Mouse (Mus musculus): Measurements from ENCODE around the gene Irgq. TPM values are rescaled to one million over a fixed set of nuclear protein-coding genes. Genes with fewer than 3 reads are reported as not detected.
"Not testable (repeated sequence)": the region's sequence is repeated elsewhere in the genome, so short reads cannot be mapped to it uniquely, and the experiment has no call there.

The Irgq gene
- polyA plus RNA-seq (2011; ENCODE audit: insufficient read depth, insufficient read length, low read depth, missing spikeins): 7.2 and 8.2 TPM in 2 replicates

DNA sequence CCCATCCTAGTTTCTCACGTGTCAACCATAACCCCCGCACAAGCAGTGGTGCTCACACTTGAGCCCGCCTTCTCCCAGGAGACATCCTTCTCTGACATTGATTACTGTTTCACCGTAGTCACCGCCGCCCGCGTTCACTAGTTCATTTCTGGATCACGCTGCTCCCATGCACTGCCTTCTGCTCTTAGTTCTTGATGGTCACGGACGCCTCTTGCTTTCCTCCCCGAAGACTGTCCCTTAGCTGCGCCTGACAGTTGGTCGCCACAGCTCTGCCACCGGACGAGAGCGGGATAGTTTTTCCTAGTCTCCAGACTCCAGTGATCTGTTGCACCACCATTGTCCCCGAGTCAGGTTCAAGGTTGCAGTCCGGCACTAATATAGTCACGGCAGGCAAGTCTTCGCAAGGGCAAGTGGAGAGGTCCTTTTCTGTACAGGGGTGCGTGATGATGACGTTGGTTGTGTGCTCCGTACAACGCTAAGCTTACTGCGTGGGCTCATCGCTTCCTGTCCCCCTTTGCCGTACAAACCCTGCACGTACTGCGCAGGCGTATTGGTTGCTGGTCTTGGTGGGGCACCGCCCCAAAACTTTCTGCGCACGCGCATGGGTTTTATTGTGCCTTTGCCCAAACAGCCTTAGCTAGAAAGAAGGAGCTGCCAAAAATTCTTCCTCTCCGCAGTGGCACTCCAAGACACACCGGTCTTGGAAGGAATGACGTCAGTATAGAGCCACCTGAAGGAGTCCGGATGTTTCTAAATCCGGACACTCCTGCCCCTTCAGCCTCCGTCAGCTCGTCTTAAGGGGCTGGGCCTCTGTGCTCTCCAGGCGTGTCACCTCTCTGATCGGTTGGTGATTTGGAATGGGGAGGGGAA, at the start of gene Irgq:
Gene Irgq, plus strand, starts transcription at position 628 of the 870 bp plus-strand sequence.
- H3K4me3 ChIP-seq (ENCODE audit: low read depth, low read length): peak within 1 kb of the TSS; percentile 75
- H3K9me3 ChIP-seq (replicated peaks; ENCODE audit: control insufficient read depth, insufficient read depth, low read length, poor library complexity, severe bottlenecking): no peaks in the 10 kb centered on the region
- peak within 1 kb of the TSS; percentile 72 for H3K9ac ChIP-seq (ENCODE audit: low read depth, poor library complexity, severe bottlenecking)
- H3K36me3 ChIP-seq (ENCODE audit: control insufficient read depth, insufficient read depth, low read length, poor library complexity, severe bottlenecking): no peaks in the 10 kb centered on the region
- no peaks in the 10 kb centered on the region for H3K27me3 ChIP-seq (ENCODE audit: control insufficient read depth, insufficient read depth, low read length, poor library complexity, severe bottlenecking)
- TF ChIP-seq POLR2A (IDR thresholded peaks at IDR 0.05; ENCODE audit: insufficient read depth, low read length) (no peak), EP300 (IDR thresholded peaks at IDR 0.05; ENCODE audit: insufficient read depth, low read depth, low read length) (0 out of 2 replicates have a peak, but pooled peaks have one; percentile 26)
- H3K4me1 ChIP-seq (ENCODE audit: control insufficient read depth, insufficient read depth, low read length): no peaks in the 10 kb centered on the region
- H3K27ac ChIP-seq (ENCODE audit: insufficient read depth, low read length): no peak within 1 kb of the TSS

DNA sequence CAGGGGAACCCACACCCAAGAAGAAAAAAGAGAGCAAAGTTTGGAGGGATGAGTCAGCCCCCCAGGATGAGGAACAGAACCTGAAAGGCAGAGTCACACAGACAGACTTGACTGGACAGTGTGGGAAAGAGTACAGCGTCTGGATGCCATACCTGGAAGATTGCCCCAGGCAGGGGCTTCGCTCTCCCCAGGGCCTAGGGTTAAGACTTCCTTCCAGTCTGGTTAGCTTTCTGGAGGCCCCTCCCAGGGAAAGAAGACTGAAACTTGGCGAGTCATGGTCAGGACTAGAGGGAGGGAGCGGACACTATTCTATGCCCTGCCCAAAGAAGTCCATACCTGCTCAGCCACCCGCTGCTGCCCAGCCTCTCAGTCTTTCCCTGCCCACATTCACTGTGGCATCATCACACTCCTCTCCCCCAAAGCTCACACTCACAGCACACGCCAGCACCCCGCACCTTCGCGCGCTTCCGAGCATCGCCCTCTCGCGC, 49.5 kb upstream of the Irgq start:
- no peak overlapping the region for H3K27ac ChIP-seq (ENCODE audit: insufficient read depth, low read length)
- no peaks in the 10 kb centered on the region for H3K4me1 ChIP-seq (ENCODE audit: control insufficient read depth, insufficient read depth, low read length)
- no peak overlapping the region for H3K9ac ChIP-seq (ENCODE audit: low read depth, poor library complexity, severe bottlenecking)
- peak overlapping the region; percentile 68 for H3K4me3 ChIP-seq (ENCODE audit: low read depth, low read length)
- peaks cover 8% of the 10 kb centered on the region for H3K27me3 ChIP-seq (ENCODE audit: control insufficient read depth, insufficient read depth, low read length, poor library complexity, severe bottlenecking)
- no peaks in the 10 kb centered on the region for H3K36me3 ChIP-seq (ENCODE audit: control insufficient read depth, insufficient read depth, low read length, poor library complexity, severe bottlenecking)
- TF ChIP-seq EP300 (IDR thresholded peaks at IDR 0.05; ENCODE audit: insufficient read depth, low read depth, low read length) (no peak), CTCF (IDR thresholded peaks at IDR 0.05; ENCODE audit: low read depth, low read length) (no peak), POLR2A (IDR thresholded peaks at IDR 0.05; ENCODE audit: insufficient read depth, low read length) (no peak)
- no peaks in the 10 kb centered on the region for H3K9me3 ChIP-seq (replicated peaks; ENCODE audit: control insufficient read depth, insufficient read depth, low read length, poor library complexity, severe bottlenecking)

DNA sequence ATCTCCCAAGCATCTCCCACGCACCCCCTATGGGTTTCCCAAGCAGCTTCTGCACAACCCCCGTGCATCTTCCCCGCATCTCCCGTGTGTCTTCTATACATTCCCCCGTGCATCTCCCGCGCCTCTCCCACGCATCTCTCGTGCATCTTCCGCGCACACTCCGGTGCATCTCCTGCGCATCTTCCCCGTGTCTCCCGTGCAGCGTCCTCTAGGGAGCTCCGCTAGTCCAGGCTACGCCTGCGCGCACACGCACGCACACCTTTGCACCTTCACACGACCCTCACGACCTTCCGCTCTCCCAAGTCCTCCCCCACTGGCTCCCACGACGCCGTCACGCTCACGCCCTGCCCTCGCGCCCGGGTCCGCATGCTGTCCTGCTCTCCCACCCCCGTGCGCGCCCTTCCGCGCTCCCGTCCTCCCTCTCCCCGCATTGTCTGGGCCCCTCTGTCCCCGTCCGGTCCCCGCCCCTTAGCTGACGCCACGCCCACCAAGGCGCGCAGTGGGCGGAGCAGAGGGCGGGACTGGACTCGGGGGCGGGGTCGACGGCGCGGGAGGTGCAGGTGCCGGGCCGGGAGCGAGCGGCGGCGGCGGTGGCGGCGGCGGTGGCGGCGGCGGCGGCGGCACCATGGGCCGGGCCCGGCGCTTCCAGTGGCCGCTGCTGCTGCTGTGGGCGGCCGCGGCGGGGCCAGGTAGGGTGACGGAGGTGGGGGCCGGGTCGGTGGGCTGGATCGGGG, 48.8 kb upstream of the Irgq start, which contains the start of gene Cadm4:
Gene Cadm4, plus strand, starts transcription at position 550 of the 734 bp plus-strand sequence.
- Histone ChIP-seq H3K9me3 (replicated peaks; ENCODE audit: control insufficient read depth, insufficient read depth, low read length, poor library complexity, severe bottlenecking) (no peaks in the 10 kb centered on the region), H3K27me3 (ENCODE audit: control insufficient read depth, insufficient read depth, low read length, poor library complexity, severe bottlenecking) (peaks cover 8% of the 10 kb centered on the region), H3K4me3 (ENCODE audit: low read depth, low read length) (peak within 1 kb of the TSS; percentile 68), H3K4me1 (ENCODE audit: control insufficient read depth, insufficient read depth, low read length) (no peaks in the 10 kb centered on the region), H3K27ac (ENCODE audit: insufficient read depth, low read length) (no peak within 1 kb of the TSS), H3K9ac (ENCODE audit: low read depth, poor library complexity, severe bottlenecking) (peak within 1 kb of the TSS; percentile 51), H3K36me3 (ENCODE audit: control insufficient read depth, insufficient read depth, low read length, poor library complexity, severe bottlenecking) (no peaks in the 10 kb centered on the region)
- TF ChIP-seq POLR2A (IDR thresholded peaks at IDR 0.05; ENCODE audit: insufficient read depth, low read length) (peak; percentile 38), CTCF (IDR thresholded peaks at IDR 0.05; ENCODE audit: low read depth, low read length) (no peak), EP300 (IDR thresholded peaks at IDR 0.05; ENCODE audit: insufficient read depth, low read depth, low read length) (no peak)

DNA sequence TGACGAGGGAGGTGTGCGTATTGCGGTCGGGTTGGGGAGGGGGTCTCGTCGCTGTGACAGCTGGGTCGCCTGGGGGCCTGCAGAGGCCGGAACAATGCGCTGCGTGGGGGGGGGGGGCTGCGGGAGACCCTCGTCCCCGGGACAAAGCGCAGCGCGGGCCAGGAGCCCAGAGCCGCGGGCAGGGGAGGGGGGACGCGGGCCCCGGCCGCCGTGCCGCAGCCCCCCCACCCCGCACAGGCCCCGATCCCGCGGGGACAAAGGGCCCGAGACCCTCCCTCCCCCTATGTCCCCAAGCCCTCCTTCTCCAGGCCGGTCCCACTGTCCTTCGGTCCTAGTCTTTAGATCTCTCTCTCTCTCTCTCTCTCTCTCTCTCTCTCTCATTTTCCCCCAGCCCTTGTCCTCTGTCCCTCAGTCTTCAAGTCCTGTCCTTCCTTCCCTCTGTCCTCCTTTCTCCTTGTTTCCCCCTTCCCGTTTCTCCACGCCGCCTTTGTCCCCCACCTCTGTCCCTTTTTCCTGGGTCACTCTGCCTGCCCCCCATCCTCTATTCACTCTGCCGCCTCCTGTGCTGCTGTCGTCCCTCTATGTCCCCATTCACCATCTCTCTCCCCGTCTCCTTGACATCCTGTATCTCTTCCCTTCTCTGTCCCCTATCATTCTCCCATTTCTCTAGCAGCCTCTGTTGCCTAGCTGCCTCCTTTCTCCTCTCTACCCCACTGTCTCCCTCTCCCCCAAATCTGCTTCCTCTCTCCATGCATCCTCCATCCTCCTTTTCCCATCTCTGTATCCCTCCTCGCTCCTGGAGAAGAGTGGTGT, 48.1 kb upstream of the Irgq start:
- Histone ChIP-seq H3K4me1 (ENCODE audit: control insufficient read depth, insufficient read depth, low read length) (no peaks in the 10 kb centered on the region), H3K36me3 (ENCODE audit: control insufficient read depth, insufficient read depth, low read length, poor library complexity, severe bottlenecking) (no peaks in the 10 kb centered on the region), H3K9me3 (replicated peaks; ENCODE audit: control insufficient read depth, insufficient read depth, low read length, poor library complexity, severe bottlenecking) (no peaks in the 10 kb centered on the region), H3K4me3 (ENCODE audit: low read depth, low read length) (peak overlapping the region; percentile 56), H3K27me3 (ENCODE audit: control insufficient read depth, insufficient read depth, low read length, poor library complexity, severe bottlenecking) (peaks cover 8% of the 10 kb centered on the region), H3K27ac (ENCODE audit: insufficient read depth, low read length) (no peak overlapping the region), H3K9ac (ENCODE audit: low read depth, poor library complexity, severe bottlenecking) (peak overlapping the region; percentile 51)
- TF ChIP-seq EP300 (IDR thresholded peaks at IDR 0.05; ENCODE audit: insufficient read depth, low read depth, low read length) (no peak), POLR2A (IDR thresholded peaks at IDR 0.05; ENCODE audit: insufficient read depth, low read length) (no peak), CTCF (IDR thresholded peaks at IDR 0.05; ENCODE audit: low read depth, low read length) (no peak)

DNA sequence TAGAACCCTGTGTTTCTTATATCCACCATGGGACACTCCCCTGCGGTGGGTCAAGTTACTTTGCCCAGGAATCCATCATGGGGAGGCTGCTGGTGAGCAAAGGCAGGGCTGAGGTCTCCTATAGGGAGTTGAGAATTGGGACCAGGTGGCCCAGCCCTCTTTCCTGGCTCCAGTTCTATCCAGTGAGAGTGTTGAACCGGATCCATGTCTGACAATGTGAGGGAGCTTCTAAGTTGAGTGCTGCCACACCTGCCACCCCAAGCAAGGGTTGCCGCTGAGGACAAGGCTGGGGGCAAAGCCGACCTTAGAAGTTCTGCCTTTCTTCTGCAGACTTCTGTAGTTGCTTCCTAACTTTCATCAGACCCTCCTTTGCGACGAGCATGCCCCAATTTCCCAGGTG, 47.2 kb upstream of the Irgq start:
- not testable (repeated sequence) for H3K4me3 ChIP-seq (ENCODE audit: low read depth, low read length); H3K4me1 ChIP-seq (ENCODE audit: control insufficient read depth, insufficient read depth, low read length); H3K9me3 ChIP-seq (replicated peaks; ENCODE audit: control insufficient read depth, insufficient read depth, low read length, poor library complexity, severe bottlenecking); H3K27ac ChIP-seq (ENCODE audit: insufficient read depth, low read length); H3K36me3 ChIP-seq (ENCODE audit: control insufficient read depth, insufficient read depth, low read length, poor library complexity, severe bottlenecking); H3K9ac ChIP-seq (ENCODE audit: low read depth, poor library complexity, severe bottlenecking); H3K27me3 ChIP-seq (ENCODE audit: control insufficient read depth, insufficient read depth, low read length, poor library complexity, severe bottlenecking)
